Mouse (Mus musculus) midbrain, postnatal 0 days (tissue): Measurements from ENCODE around the gene Dner. TPM values are rescaled to one million over a fixed set of nuclear protein-coding genes. Genes with fewer than 3 reads are reported as not detected.

Source experiments
- ATAC-seq: fragments of 200-750 bp; cut with Nextera tagmentation; 2 replicates; pipeline ENCODE4 v1.8.0; 2017; ENCODE audit warnings: moderate number of reproducible peaks, mild to moderate bottlenecking, moderate TSS enrichment, moderate library complexity; ENCODE audit not compliant: low FRiP score
- DNase-seq: peaks from one replicate; pipeline ENCODE4 v3.0.0-alpha.2; 2015; ENCODE audit warnings: low spot score
- H3K27ac ChIP-seq: fragments of 300-500 bp; sonication (generic); 2 replicates; pipeline ENCODE4 v1.5.1; 2014; ENCODE audit warnings: low read depth, mild to moderate bottlenecking, low read length, mixed read lengths
- H3K27me3 ChIP-seq: fragments of 300-500 bp; sonication (generic); 2 replicates; pipeline ENCODE4 v1.6.1; 2014; ENCODE audit warnings: low read length, control low read depth, mixed read lengths; ENCODE audit not compliant: insufficient read depth
- H3K36me3 ChIP-seq: fragments of 300-500 bp; sonication (generic); 2 replicates; pipeline ENCODE4 v1.6.1; 2014; ENCODE audit warnings: low read length, control low read depth, mixed read lengths; ENCODE audit not compliant: insufficient read depth
- H3K4me1 ChIP-seq: fragments of 300-500 bp; sonication (generic); 2 replicates; pipeline ENCODE4 v1.6.1; 2014; ENCODE audit warnings: mild to moderate bottlenecking, control low read depth, antibody characterized with exemption, low read length, mixed read lengths; ENCODE audit not compliant: insufficient read depth
- H3K4me2 ChIP-seq: fragments of 300-500 bp; sonication (generic); 2 replicates; pipeline ENCODE4 v1.6.1; 2014; ENCODE audit warnings: low read depth, mild to moderate bottlenecking, low read length, mixed read lengths; ENCODE audit not compliant: poor library complexity, severe bottlenecking
- H3K4me3 ChIP-seq: fragments of 300-500 bp; sonication (generic); 2 replicates; pipeline ENCODE4 v1.5.1; 2014; ENCODE audit warnings: low read depth, mild to moderate bottlenecking, low read length, moderate library complexity
- H3K9ac ChIP-seq: fragments of 300-500 bp; sonication (generic); replicated peaks from 2 replicates; pipeline ENCODE4 v1.6.1; 2014; ENCODE audit warnings: mild to moderate bottlenecking, low read length, moderate library complexity, mixed read lengths; ENCODE audit not compliant: poor library complexity, severe bottlenecking
- H3K9me3 ChIP-seq: fragments of 300-500 bp; sonication (generic); 2 replicates; pipeline ENCODE4 v1.6.1; 2016; ENCODE audit warnings: low read length, control low read depth
- CTCF ChIP-seq: IDR thresholded peaks from 2 replicates; pipeline ENCODE4 v1.5.1; 2016; ENCODE audit warnings: antibody characterized with exemption, mild to moderate bottlenecking
- WGBS: fragments of 180-500 bp; shearing (Covaris S2); extraction: QIAGEN DNeasy Blood & Tissue Kit; methylation state at CpG from one replicate; pipeline ENCODE4 v1.1.7; 2014; 5-methylcytosine and 5-hydroxymethylcytosine counted together
- polyA plus RNA-seq: library from polyadenylated mRNA; unstranded; fragments of >200 nt; fragmentation: Nextera tagmentation; extraction: Ambion mirVana; gene quantifications from 2 replicates; pipeline ENCODE4 v1.2.1, GENCODE M21; 2015
- total RNA-seq: library from RNA; depleted of rRNA; stranded (reverse); fragments of >200 nt; gene quantifications from 2 replicates; pipeline ENCODE4 v1.2.3, GENCODE M21; 2014

Dner gene
- total and polyA plus RNA-seq, 2 experiments from 2014 or later, result 321 to 323 TPM

- Histone ChIP-seq H3K9ac (no peak overlapping the region), H3K27ac (no peak overlapping the region), H3K9me3 (no peaks in the 10 kb centered on the region), H3K36me3 (peaks cover 5% of the 10 kb centered on the region; the same call in 1 of the 2 replicates), H3K27me3 (no peaks in the 10 kb centered on the region), H3K4me1 (peaks cover 10% of the 10 kb centered on the region), H3K4me3 (no peak overlapping the region), H3K4me2 (no peak overlapping the region)
- ATAC-seq (0 out of 2 replicates have a peak, but pooled peaks have one; percentile 17), DNase-seq (peak; percentile 49)
- peak; percentile 70 for TF ChIP-seq CTCF
- 62% methylated on average over 2 of the region's 2 CpGs for WGBS
These were observed 114.2 kb downstream of the Dner start for GRCm38 (mm10) chr1:84581812-84582211.

GRCm38 (mm10) chr1:84561841-84562240 lies 134.2 kb downstream of the Dner start:
- Histone ChIP-seq H3K27ac (no peak overlapping the region), H3K4me1 (no peaks in the 10 kb centered on the region), H3K9me3 (no peaks in the 10 kb centered on the region), H3K9ac (no peak overlapping the region), H3K36me3 (no peaks in the 10 kb centered on the region), H3K4me3 (no peak overlapping the region), H3K4me2 (no peak overlapping the region), H3K27me3 (no peaks in the 10 kb centered on the region)
- 81% methylated on average over 8 of the region's 8 CpGs for WGBS
- ATAC-seq, result no peak
- TF ChIP-seq CTCF, result no peak
- no peak for DNase-seq

- no peak for TF ChIP-seq CTCF
- no peak overlapping the region for H3K9ac ChIP-seq
- ATAC-seq (no peak), DNase-seq (no peak)
- no peak overlapping the region for H3K27ac ChIP-seq
- WGBS, result 60% methylated on average over 4 of the region's 4 CpGs
- no peak overlapping the region for H3K4me3 ChIP-seq
- no peaks in the 10 kb centered on the region for H3K27me3 ChIP-seq
- H3K9me3 ChIP-seq, result no peaks in the 10 kb centered on the region
- H3K36me3 ChIP-seq, result no peaks in the 10 kb centered on the region
- H3K4me2 ChIP-seq, result no peak overlapping the region
- no peaks in the 10 kb centered on the region for H3K4me1 ChIP-seq
These were observed 134.6 kb downstream of the Dner start for GRCm38 (mm10) chr1:84561387-84561786.

- no peak for TF ChIP-seq CTCF
These were observed 139.2 kb downstream of the Dner start for GRCm38 (mm10) chr1:84556546-84557511.

GRCm38 (mm10) chr1:84552005-84552404 lies 144.0 kb downstream of the Dner start:
- H3K4me1 ChIP-seq, result no peaks in the 10 kb centered on the region
- no peak overlapping the region for H3K4me3 ChIP-seq
- H3K36me3 ChIP-seq, result no peaks in the 10 kb centered on the region
- DNase-seq, result no peak
- H3K27me3 ChIP-seq, result no peaks in the 10 kb centered on the region
- H3K9ac ChIP-seq, result no peak overlapping the region
- 92% methylated on average over 3 of the region's 3 CpGs for WGBS
- no peak for ATAC-seq
- no peak overlapping the region for H3K4me2 ChIP-seq
- no peak overlapping the region for H3K27ac ChIP-seq
- no peak for TF ChIP-seq CTCF
- no peaks in the 10 kb centered on the region for H3K9me3 ChIP-seq

More at GRCm38 (mm10) chr1:84556546-84557511, 139.2 kb downstream of the Dner start:
- no peaks in the 10 kb centered on the region for H3K4me1 ChIP-seq
- no peaks in the 10 kb centered on the region for H3K9me3 ChIP-seq
- no peak for DNase-seq
- H3K9ac ChIP-seq, result no peak overlapping the region
- no peak for ATAC-seq
- H3K4me3 ChIP-seq, result no peak overlapping the region
- WGBS, result 70% methylated on average over 8 of the region's 8 CpGs
- no peaks in the 10 kb centered on the region for H3K36me3 ChIP-seq
- H3K4me2 ChIP-seq, result no peak overlapping the region
- H3K27me3 ChIP-seq, result no peaks in the 10 kb centered on the region
- H3K27ac ChIP-seq, result no peak overlapping the region; the same call in 1 of the 2 replicates

- TF ChIP-seq CTCF, result no peak
- Histone ChIP-seq H3K36me3 (no peaks in the 10 kb centered on the region), H3K9ac (no peak overlapping the region), H3K4me1 (no peaks in the 10 kb centered on the region), H3K9me3 (no peaks in the 10 kb centered on the region), H3K4me3 (no peak overlapping the region), H3K27me3 (no peaks in the 10 kb centered on the region), H3K27ac (no peak overlapping the region), H3K4me2 (no peak overlapping the region)
- 67% methylated on average over 2 of the region's 2 CpGs for WGBS
- ATAC-seq, result no peak
- no peak for DNase-seq
These were observed 146.0 kb downstream of the Dner start for GRCm38 (mm10) chr1:84550065-84550368.
